Mouse (Mus musculus) erythroid progenitor cell, adult 5-6 weeks (primary cell): ENCODE data around the gene Crisp2. TPM values are rescaled to one million over a fixed set of nuclear protein-coding genes. Genes with fewer than 3 reads are reported as not detected.
"Not testable (repeated sequence)": the region's sequence is repeated elsewhere in the genome, so short reads cannot be mapped to it uniquely, and the experiment has no call there.

ENCODE experiments used
- ATAC-seq: replicated peaks from 2 replicates; pipeline ENCODE4 v1.8.0; 2016; ENCODE audit warnings: moderate number of reproducible peaks, mild to moderate bottlenecking, moderate TSS enrichment, inconsistent platforms; ENCODE audit not compliant: poor library complexity, low FRiP score, severe bottlenecking
- total RNA-seq, 2 experiments: library from RNA; stranded (forward) in 1 of 2; stranded (reverse) in 1 of 2; fragments of 150-400 nt in 1 of 2; fragments of 186-747, 209-891 nt in 1 of 2; gene quantifications; 2 replicates each; pipeline versions ENCODE4 v1.2.3 to v1.2.4; 2015 to 2017; ENCODE audit warnings: low replicate concordance in 2 of 2

The Crisp2 gene
- total RNA-seq, 2 experiments from 2014 or later: 1.3 TPM; not detected in 1

DNA sequence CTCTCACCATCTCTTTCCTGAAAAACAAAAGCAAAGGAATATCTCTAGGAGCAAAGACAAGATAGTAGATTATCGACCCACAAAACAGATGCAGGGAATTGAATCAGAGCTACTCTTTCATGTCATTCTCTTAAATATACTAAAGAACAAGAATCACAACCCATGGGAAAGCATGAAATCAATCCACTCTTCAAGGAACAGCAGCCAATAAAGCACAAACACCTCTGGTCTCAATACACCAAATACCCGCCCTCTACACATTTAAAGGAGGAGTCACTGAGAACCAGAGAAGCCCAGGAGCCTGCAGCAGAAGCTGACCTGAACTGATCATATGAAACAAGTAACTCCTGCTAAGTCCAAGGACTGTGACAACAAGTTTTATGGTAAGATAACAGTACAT, 80.0 kb downstream of the Crisp2 start, which contains the start of gene Esp1:
Gene Esp1, plus strand, starts transcription at position 301 of the 400 bp plus-strand sequence.
- ATAC-seq: no peak

GRCm38 (mm10) chr17:40717055-40717454, 89.7 kb downstream of the Crisp2 start:
- ATAC-seq: not testable (repeated sequence)

DNA sequence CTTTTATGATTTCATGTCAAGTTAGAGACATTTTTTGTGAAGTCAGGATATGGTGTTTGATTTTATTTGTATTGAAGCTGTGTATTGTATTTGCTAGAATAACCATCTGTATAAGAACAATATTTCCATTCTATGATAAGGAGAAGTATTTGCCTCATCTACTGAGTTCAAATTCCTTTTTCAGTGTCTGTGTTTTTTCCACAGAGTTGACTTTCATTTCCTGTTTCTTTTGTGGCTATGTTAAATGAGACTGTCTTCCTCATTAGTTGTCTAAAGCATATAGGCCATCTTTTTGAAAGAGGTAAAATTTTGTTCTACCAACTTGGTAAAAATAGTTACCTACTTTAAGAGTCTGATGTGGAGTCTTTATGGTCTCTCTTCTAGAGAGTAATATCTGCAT, 90.5 kb downstream of the Crisp2 start:
- ATAC-seq: no peak

Other genes with a start within 250 kb of the Crisp2 start
- gene Esp6, start 245.5 kb downstream of the Crisp2 start, total RNA-seq (2015; ENCODE audit: low replicate concordance): not detected in 2 replicates
- gene Esp6, start 245.5 kb downstream of the Crisp2 start, total RNA-seq (2017; ENCODE audit: low replicate concordance): not detected in 2 replicates
- gene Esp4, start 208.4 kb downstream of the Crisp2 start, total RNA-seq (2015; ENCODE audit: low replicate concordance): not detected in 2 replicates
- gene Esp4, start 208.4 kb downstream of the Crisp2 start, total RNA-seq (2017; ENCODE audit: low replicate concordance): not detected in 2 replicates
- not detected in 2 replicates for gene Esp3, start 174.9 kb downstream of the Crisp2 start, total RNA-seq (2015; ENCODE audit: low replicate concordance)
- not detected in 2 replicates for gene Esp3, start 174.9 kb downstream of the Crisp2 start, total RNA-seq (2017; ENCODE audit: low replicate concordance)
- gene Esp1, start 79.9 kb downstream of the Crisp2 start, total RNA-seq (2015; ENCODE audit: low replicate concordance): not detected in 2 replicates
- not detected in 2 replicates for gene Esp1, start 79.9 kb downstream of the Crisp2 start, total RNA-seq (2017; ENCODE audit: low replicate concordance)
- gene Rhag, start 4.1 kb upstream of the Crisp2 start, total RNA-seq (2015; ENCODE audit: low replicate concordance): 908 and 1,028 TPM in 2 replicates
- gene Rhag, start 4.1 kb upstream of the Crisp2 start, total RNA-seq (2017; ENCODE audit: low replicate concordance): 496 and 547 TPM in 2 replicates
- gene 9130008F23Rik, start 73.6 kb upstream of the Crisp2 start, total RNA-seq (2015; ENCODE audit: low replicate concordance): not detected in 2 replicates
- not detected in 2 replicates for gene 9130008F23Rik, start 73.6 kb upstream of the Crisp2 start, total RNA-seq (2017; ENCODE audit: low replicate concordance)
- gene Glyatl3, start 107.3 kb upstream of the Crisp2 start, total RNA-seq (2015; ENCODE audit: low replicate concordance): not detected in 2 replicates
- gene Glyatl3, start 107.3 kb upstream of the Crisp2 start, total RNA-seq (2017; ENCODE audit: low replicate concordance): not detected in 2 replicates
- gene Mut, start 127.7 kb upstream of the Crisp2 start, total RNA-seq (2015; ENCODE audit: low replicate concordance): 6.3 and 9.0 TPM in 2 replicates
- gene Mut, start 127.7 kb upstream of the Crisp2 start, total RNA-seq (2017; ENCODE audit: low replicate concordance): 11.3 and 11.4 TPM in 2 replicates
- gene Cenpq, start 128.0 kb upstream of the Crisp2 start, total RNA-seq (2015; ENCODE audit: low replicate concordance): 49.7 and 60.8 TPM in 2 replicates
- gene Cenpq, start 128.0 kb upstream of the Crisp2 start, total RNA-seq (2017; ENCODE audit: low replicate concordance): 59.7 and 69.2 TPM in 2 replicates